Mouse (Mus musculus): ENCODE measurements around the gene 4931440F15Rik. TPM values are rescaled to one million over a fixed set of nuclear protein-coding genes. Genes with fewer than 3 reads are reported as not detected.
"Not testable (repeated sequence)": the region's sequence is repeated elsewhere in the genome, so short reads cannot be mapped to it uniquely, and the experiment has no call there.

4931440F15Rik gene
- total RNA-seq (2014; fragmentation: Nextera tagmentation) (not detected in 2 replicates), total RNA-seq (2017) (0.21 TPM in 1 of 2 replicates, not detected in the other)

DNA sequence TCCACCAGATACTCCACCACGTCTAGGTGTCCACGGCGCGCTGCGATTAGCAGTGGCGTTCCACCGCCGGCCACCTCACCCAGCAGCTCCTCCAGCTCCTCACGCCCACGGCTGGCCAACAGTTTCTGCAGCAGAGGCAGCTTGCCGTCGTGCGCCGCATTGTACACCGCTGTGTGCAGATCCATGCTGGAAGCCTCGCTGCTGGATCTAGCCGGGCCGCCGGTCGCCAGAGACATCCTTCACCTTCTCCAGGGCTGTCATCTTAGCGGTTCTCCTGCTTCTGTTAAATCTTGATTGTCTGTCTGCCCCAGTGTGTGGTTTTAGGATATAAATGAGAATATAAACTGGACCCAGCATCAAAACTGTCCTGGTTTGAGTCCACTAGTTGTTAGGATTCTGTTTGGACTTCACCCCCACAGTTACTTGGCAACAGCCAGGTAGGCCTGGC is at the start of gene 4931440F15Rik:
TSS of gene 4931440F15Rik (minus strand) at position 398 of the 448 bp plus-strand sequence.
- peak; percentile 52 for ATAC-seq (replicated peaks; ENCODE audit: poor library complexity, severe bottlenecking)

DNA sequence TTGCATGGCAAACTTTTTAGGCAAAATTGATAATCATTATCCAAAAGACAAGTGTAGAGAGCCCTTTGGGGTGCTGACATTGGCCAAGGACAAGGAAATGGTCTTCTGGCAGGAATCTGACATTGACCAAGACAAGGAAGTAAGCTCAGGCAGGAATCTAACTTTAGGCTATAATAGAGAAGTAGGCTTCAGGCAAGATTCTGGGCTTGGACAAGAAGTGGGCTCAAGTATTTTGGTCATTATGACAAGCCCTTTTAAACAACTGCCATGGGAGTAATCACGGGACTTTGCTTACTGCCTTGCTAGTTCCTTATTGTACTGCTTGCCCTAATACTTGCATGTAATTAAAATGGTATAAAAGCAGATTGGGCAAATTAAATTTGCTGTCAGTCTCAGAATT is 49.3 kb upstream of the 4931440F15Rik start:
- ATAC-seq (replicated peaks; ENCODE audit: poor library complexity, severe bottlenecking): not testable (repeated sequence)

DNA sequence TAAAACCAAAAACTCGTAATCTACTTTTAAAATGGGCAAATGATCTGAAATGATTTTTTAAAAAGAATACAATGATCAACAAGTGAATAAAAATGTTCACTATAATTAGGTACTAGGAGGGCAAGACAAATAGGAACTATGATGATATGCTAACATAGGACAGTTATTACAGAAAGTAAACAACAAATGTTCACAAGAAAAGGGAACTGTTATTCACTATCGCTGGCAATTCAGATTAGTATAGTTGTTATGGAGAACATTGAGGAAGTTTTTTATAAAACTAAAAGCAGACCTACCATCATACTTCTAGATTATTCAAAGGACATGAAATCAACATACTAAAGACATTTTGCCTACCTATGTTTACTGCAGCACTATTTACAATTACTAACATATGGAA is 44.7 kb upstream of the 4931440F15Rik start:
- ATAC-seq (replicated peaks; ENCODE audit: poor library complexity, severe bottlenecking): no peak

DNA sequence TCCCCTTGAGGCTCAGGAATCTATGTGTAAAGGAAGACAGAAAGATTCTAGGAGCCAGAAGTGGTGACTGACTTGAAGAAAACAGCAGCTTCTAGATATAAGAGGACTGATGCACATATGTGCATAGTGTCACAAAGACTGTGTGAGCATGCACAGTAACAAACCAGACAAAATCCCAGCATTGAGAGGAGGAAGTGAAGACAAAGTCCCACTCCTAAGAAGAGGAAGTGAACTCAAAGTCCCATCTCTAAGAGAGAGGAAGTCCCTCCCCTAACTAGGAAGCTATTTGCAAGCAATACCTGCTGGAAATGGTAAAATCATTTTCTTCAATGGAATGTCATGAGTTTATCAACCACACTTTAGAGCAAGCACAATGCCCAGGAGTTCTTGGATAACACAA is 38.8 kb upstream of the 4931440F15Rik start:
- peak; percentile 96 for ATAC-seq (replicated peaks; ENCODE audit: poor library complexity, severe bottlenecking)

DNA sequence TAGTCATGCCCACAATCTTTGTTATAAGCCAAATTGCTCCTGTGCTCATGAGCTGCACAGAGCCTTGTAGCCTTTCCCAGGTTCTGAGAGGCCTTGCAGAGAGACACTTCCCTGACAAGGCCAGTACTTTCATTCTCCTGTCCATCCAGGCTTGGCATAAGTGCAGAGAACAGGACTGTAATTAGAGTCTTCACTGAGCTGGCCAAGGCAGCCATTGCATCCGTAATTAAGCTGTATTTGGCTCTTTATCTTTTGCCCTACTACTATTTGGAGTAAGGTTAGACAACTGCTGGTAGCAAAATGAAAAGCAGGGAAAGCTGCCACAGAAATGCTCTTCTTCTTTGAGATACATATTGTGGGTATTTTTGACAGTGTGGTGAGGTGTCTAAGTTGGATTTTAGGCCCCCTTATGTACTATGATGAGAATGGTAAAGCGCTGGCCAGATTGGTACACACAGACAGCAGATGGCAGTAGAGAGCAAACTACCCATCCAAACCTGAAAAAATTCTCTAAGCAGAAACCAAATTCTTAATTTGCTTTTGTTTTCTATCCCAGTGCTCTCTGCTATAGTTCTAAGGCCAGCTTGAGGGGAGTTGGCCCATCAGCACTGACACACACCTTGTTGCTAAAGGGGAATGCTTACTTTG is 36.4 kb upstream of the 4931440F15Rik start:
- peak; percentile 83 for ATAC-seq (replicated peaks; ENCODE audit: poor library complexity, severe bottlenecking)

DNA sequence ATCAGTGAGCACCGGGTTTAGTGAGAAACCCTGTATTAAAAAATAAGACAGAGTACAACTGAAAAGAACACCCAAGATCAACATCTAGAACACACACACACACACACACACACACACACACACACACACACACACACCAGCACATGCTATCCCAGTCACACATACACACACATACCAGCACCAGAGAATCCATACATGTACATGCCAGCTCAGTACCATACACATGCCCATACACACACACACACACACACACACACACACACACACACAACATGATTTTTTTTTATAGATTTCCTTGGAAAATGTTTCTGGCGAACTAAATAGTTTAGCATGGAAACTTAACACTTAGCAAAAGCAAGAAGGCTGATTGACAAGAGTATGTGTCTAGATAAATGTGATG is 35.6 kb upstream of the 4931440F15Rik start:
- ATAC-seq (replicated peaks; ENCODE audit: poor library complexity, severe bottlenecking): no peak

DNA sequence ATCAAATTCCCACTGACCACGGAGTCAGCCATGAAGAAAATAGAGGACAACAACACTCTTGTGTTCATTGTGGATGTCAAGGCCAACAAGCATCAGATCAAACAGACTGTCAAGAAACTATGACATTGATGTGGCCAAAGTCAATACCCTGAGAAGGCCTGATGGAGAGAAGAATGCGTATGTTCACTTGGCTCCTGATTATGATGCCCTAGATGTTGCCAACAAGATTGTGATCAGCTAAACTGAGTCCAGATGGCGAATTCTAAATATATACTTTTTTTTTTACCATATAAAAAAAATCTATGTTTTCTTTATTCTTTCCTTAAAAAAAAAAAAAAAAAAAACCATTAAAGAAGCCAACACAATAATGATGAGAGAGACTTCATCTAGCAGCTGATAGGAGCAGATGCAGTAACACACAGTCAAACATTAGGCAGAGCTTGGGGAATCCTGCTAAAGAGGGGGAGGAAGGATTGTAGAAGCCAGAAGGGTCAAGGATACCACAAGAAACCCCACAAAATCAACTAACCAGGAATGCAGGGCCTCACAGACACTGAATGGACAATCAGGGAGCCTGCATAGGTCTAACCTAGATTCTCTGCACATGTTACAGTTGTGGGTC is 15.2 kb upstream of the 4931440F15Rik start:
- ATAC-seq (replicated peaks; ENCODE audit: poor library complexity, severe bottlenecking): no peak

DNA sequence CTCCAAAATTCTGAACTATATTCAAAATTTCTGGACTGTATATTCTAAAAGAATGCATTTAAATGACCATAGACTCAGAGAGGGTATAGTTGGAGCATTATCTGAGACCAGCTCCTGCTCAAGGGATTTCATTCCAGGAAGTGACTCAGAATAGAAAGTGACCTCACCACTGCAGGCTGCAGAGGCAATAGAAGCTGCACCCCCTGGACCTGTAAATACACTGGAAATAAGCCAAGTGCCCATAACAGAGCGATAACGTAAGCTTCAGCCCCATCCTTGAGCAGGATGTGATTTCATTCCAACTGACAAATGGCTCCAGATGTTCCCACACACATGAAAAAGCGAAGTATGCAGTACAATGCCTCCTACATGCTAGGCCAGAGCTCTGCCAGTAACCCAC is 14.3 kb upstream of the 4931440F15Rik start:
- no peak for ATAC-seq (replicated peaks; ENCODE audit: poor library complexity, severe bottlenecking)

DNA sequence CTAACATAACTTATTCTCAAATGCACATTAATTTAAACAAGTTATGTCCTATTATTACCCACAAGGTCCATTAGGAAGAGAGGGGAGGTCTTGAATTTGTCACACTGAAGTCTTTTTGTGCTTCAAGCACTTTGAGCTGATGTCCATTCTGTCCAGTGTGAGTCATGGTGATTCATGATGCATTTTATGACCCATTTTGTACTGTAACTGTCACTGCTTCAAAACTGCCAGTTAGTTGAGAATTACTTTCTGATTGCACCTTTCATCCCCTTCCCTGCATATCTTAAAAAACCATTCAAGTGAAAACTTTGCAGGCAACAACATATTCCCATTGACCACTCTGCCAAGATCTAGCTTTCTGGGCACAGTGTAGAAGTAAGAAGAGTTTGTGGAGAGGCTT is 11.6 kb upstream of the 4931440F15Rik start:
- no peak for ATAC-seq (replicated peaks; ENCODE audit: poor library complexity, severe bottlenecking)

DNA sequence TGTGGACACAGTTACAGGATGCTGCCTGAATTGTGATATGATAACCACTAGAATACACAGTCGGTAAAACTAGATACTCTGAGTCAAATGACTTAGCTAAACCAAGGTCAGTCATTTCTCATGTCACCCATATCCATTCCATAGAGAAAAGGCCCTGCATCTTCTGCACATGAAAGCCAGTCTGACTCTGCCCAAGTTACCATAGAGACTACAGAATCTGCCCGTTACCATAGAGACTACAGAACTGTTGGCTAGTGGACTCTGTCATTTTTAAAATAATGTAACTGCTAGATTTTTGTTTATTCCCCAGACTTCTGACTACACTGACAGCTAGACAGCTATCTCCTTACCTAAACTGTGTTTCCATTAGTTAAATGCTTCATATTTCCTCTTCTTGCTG is 2.3 kb upstream of the 4931440F15Rik start:
- no peak for ATAC-seq (replicated peaks; ENCODE audit: poor library complexity, severe bottlenecking)

DNA sequence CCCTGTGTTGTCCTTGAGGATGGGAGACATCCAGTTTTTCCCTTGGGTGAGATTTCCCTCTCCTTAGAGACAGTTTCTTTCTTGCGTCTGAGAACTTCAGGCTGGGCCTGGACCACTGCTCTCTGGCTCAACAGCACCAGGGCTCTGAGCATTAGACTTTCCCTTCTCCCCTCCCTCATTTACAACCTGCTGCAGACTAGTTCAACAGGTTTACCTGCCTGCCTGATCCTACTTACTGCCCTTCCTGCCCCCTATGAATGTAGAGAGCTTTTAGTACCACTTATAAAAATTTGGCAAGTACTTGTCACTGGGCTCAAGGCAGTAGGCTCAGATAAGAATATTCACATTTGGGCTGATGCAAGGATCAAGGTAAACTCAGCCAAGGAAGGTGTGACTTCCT is 533 bp upstream of the 4931440F15Rik start:
- ATAC-seq (replicated peaks; ENCODE audit: poor library complexity, severe bottlenecking): no peak

DNA sequence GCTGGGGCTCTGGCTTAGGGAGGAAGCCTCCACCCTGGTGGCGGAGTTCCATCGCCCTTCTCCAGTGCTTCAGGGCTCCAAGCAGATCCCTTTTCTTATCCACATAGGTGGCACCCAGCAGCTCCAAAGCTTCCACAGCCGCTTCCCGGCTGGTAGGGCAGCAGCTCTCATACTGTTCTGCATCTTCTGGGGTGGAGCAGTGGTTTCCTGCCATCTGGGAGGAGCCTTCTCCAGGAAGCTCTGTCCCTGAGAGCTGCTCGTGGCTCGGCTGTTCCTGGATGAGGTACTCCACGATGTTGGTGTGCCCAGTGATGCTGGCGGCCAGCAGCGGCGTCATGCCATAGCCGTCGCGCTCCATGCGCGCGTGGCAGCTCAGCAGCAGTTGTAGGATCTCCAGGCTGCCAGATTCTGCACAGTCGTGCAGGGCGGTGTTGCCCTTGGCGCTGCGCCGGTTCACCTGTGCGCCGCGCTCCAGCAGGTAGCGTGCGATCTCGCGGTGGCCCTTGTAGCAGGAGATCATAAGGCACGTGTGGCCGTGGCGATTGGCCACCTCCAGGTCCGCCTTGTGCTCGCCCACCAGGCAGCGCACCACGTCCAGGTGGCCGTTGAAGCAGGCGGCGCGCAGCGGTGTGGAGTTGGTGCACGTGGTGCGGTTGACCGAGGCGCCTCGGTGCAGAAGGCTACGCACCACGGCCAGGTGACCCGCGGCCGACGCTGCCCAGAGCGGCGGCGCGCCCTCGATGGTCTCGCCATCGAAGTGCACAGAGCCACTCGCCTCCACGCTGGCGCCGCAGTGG is 796 bp downstream of the 4931440F15Rik start:
- peak; percentile 57 for ATAC-seq (replicated peaks; ENCODE audit: poor library complexity, severe bottlenecking)

DNA sequence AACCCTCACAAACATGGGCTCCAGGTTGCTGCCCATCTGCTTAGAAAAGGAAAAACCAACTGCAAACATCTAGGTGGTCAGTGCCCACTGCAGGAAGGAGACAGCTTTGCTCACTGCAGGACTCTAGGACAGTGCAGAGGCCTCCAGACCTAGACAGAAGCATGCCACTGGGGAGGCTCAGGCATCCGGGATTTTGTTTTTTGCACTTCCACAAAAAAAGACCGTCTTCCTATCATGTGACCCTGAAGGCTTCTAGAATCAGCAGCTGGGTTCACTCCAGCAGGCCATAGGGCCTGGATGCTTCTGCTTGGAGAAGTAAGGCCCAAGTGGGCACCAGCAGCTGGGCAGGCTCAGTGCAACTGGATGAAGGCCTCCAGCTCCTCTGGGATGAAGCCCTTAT is 2.3 kb downstream of the 4931440F15Rik start:
- ATAC-seq (replicated peaks; ENCODE audit: poor library complexity, severe bottlenecking): no peak

DNA sequence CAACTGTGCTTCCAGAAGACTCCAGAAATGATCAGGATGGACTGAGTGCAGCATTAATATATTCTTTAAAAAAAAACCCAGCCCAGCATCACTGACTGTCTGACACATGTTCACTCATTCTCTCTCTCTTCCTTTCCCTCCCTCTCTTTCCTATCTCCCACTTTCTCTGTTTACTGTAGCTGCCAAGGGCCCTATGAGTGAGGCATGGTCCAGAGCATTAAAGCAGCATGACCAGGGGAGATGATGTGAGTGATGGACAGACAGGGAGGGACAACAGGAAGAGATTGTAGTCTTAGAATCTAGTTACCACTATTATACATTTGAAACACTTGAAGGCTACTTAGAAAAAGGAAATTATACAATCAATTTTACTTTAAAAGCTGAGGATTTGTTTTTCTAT is 9.8 kb downstream of the 4931440F15Rik start:
- ATAC-seq (replicated peaks; ENCODE audit: poor library complexity, severe bottlenecking): no peak

DNA sequence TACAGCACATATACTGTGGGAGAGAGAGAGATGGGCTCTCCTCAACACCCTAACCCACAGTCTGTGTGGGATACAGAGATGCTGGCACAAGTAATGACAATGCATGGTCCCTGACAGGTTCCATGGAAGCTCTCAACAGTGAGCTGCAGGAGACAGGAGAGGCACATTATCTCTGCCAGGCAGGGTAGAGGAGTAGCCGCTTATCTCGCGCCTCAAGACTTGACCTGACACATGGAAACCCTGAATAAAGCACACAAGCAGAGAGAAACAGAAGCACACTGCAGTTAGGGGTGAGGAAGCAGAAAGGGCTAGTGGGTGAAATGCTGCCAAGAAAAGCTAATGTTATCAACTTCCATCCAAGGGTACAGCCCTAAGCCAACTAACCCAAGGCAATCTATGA is 10.2 kb downstream of the 4931440F15Rik start:
- ATAC-seq (replicated peaks; ENCODE audit: poor library complexity, severe bottlenecking): no peak

DNA sequence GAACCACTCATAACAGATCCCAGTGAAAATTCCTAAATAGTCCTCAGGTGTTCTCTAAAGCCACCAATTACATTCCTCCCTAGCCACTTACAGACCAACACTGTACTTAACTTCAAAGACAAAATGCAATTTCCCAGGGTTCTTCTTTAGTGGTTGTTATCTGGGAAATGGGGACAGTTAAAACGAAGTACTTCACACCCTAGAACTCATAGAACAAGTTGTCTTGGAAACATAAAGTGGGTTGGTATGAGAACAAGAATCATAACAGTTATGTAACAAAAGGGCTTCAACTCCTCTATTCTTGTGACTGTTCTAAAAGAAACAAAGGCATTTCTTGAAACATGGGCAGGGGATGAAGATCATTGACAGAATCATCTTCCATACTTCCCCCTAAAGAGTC is 12.2 kb downstream of the 4931440F15Rik start:
- no peak for ATAC-seq (replicated peaks; ENCODE audit: poor library complexity, severe bottlenecking)

DNA sequence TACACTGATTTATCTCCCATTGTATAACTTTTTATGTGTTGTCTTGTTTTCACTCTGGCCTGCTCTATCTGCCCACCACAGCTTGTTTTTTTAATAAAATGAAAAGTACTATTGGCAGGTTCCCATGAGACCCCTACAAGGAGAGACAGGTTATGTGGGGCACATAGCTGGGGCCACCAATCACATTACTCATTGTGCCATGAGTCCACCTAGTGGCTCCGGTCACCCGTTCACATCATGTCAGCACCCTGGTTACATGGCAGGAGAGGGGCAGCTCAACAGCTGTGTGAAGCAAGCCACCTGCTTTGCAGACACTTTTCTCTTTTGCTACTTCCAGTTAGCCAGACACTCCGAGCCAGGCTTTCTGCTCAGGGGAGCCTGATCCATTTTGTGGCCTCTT is 13.0 kb downstream of the 4931440F15Rik start:
- ATAC-seq (replicated peaks; ENCODE audit: poor library complexity, severe bottlenecking): no peak

DNA sequence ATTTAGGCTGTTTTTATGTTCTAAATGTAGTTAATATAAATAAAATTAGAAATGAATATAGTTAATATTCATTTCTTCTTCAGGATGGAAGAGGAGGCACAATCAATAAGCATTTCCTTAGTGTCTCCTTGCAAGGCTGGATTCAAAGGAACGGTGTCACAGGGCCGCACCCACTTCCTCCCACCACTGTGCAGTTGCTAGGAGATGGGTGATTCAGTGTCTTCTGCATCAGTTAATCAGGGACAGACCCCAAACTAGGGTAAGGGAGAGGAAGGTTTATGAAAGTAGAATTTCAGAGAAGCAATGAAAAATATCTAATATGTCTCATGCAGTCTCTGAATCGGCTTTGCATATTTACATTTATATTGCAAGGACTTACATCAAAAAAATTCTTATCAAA is 15.1 kb downstream of the 4931440F15Rik start:
- ATAC-seq (replicated peaks; ENCODE audit: poor library complexity, severe bottlenecking): 0 out of 2 replicates have a peak, but pooled peaks have one; percentile 21

DNA sequence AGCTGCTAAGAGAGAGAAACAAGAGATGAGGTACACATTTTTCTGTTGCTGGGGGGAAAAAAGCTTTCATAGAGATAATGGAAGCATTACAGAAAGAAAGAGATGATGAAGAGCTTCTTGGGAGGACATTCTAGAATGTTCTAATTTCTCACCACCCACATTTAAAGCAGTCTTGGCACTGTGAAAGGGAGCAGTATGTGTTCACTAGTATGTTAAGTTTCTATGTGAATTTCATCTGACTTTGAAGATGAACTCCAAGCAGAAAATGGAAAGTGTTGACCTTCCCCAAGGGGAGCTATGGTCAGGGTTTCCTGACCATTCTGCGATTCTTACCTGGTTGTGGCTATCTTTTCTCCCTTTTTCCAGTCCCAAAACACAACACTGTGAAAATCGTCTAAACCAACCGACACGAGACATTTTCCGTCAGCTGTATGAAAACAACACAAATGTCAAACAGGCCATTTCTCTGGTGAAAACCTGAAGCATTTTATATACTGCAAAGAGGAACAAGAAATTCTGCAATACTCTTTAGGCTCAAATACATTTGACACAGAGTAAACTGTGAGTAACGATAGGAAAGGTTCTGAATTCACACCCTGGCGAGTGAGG is 16.4 kb downstream of the 4931440F15Rik start:
- peak; percentile 10; the same call in 1 of the 2 replicates for ATAC-seq (replicated peaks; ENCODE audit: poor library complexity, severe bottlenecking)

DNA sequence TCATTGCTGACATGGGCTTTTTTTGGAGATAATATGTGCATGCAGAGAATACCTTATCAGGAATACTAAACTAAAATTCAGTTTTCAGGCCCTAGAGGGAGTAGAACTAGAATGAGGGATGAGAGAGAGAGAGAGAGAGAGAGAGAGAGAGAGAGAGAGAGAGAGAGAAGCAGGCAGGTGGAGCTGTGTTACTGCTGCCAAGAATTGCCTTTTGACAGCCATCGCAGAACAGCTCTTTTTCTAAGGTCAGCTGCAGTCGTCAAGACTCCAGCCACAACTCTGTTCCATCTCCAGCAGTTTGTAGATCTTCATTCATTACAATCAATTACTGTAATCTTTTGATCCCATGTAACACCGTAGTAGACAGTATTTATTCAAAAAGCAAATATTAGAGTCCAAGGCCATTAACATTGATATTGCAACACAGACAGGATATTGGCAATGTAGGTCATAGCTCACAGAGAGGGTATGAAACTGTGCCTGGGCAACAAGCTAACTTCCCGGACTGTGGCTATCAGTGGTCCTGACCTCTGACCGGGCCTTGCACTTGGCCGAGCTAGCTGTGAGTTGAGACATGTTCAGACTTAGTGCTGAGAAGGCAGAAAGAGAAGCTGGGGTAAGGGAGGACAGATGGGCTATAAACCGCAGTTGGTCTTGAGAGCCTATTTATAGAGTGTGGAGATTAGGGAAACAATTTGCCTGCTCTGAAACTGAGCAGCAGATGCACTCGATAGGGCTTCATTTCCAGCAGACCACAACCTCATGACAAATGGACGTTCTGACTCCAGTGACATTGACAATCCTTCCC is 17.1 kb downstream of the 4931440F15Rik start:
- peak; percentile 92 for ATAC-seq (replicated peaks; ENCODE audit: poor library complexity, severe bottlenecking)

All from granulocyte monocyte progenitor cell, adult 5-6 weeks (primary cell).